Mouse (Mus musculus) MEL (cell line): Measurements from ENCODE around the gene Cbs. TPM values are rescaled to one million over a fixed set of nuclear protein-coding genes. Genes with fewer than 3 reads are reported as not detected.

Experiments
- DNase-seq: peaks from one replicate; pipeline ENCODE4 v3.0.0; 2011; ENCODE audit warnings: low read depth, low spot score
- H3K27ac ChIP-seq: 2 replicates; pipeline ENCODE4 v1.5.1; 2012; ENCODE audit warnings: low read depth, mild to moderate bottlenecking, control low read depth, low read length, moderate library complexity; ENCODE audit not compliant: control insufficient read depth
- H3K27me3 ChIP-seq, 2 experiments: fragments of 150-350 bp in 1 of 2; sonication (generic) in 1 of 2; 2 replicates each; pipeline ENCODE4 v1.6.1; 2012; ENCODE audit warnings: low read length in 2 of 2, mild to moderate bottlenecking in 2 of 2, improper control_type of control experiment in 1 of 2, moderate library complexity in 1 of 2; ENCODE audit not compliant: insufficient read depth in 2 of 2, control insufficient read depth in 1 of 2
- H3K36me3 ChIP-seq, 2 experiments: 2 replicates each; pipeline ENCODE4 v1.6.1; 2012 to 2014; ENCODE audit warnings: low read length in 2 of 2, improper control_type of control experiment in 1 of 2, inconsistent platforms in 1 of 2, mild to moderate bottlenecking in 1 of 2; ENCODE audit not compliant: insufficient read depth in 2 of 2, control insufficient read depth in 1 of 2
- H3K4me1 ChIP-seq, 2 experiments: fragments of 150-350 bp in 1 of 2; sonication (generic) in 1 of 2; 2 replicates each; pipeline ENCODE4 v1.6.1; 2012; ENCODE audit warnings: low read length in 2 of 2, improper control_type of control experiment in 1 of 2, mild to moderate bottlenecking in 1 of 2; ENCODE audit not compliant: insufficient read depth in 2 of 2, control insufficient read depth in 1 of 2
- H3K4me3 ChIP-seq, 2 experiments: fragments of 150-350 bp in 1 of 2; sonication (generic) in 1 of 2; 2 replicates each; pipeline ENCODE4 v1.5.1; 2012; ENCODE audit warnings: low read depth in 2 of 2, low read length in 2 of 2, mild to moderate bottlenecking in 2 of 2, moderate library complexity in 2 of 2, control low read depth in 1 of 2, improper control_type of control experiment in 1 of 2; ENCODE audit not compliant: control insufficient read depth in 1 of 2, insufficient read depth in 1 of 2
- H3K79me2 ChIP-seq: 2 replicates; pipeline ENCODE4 v1.6.1; 2012; ENCODE audit warnings: mild to moderate bottlenecking, low read length, moderate library complexity; ENCODE audit not compliant: control insufficient read depth, poor library complexity, insufficient read depth
- H3K9ac ChIP-seq: 2 replicates; pipeline ENCODE4 v1.6.1; 2012; ENCODE audit warnings: low read depth, mild to moderate bottlenecking, control low read depth, low read length, moderate library complexity; ENCODE audit not compliant: control insufficient read depth, poor library complexity, severe bottlenecking
- H3K9me3 ChIP-seq: fragments of 150-350 bp; sonication (generic); replicated peaks from 2 replicates; pipeline ENCODE4 v1.6.1; 2012; ENCODE audit warnings: mild to moderate bottlenecking, low read length, improper control_type of control experiment, moderate library complexity; ENCODE audit not compliant: insufficient read depth
- CHD2 ChIP-seq: IDR thresholded peaks from 2 replicates; pipeline ENCODE4 v1.6.1; 2011; ENCODE audit warnings: low read length, improper control_type of control experiment
- CTCF ChIP-seq, 3 experiments: IDR thresholded peaks in 2 of 3; conservative IDR thresholded peaks in 1 of 3; 2 replicates each; pipeline ENCODE4 v1.5.1; 2011 to 2012; ENCODE audit warnings: low read length in 3 of 3, low read depth in 2 of 3, mild to moderate bottlenecking in 2 of 3, improper control_type of control experiment in 1 of 3, inconsistent platforms in 1 of 3, mixed read lengths in 1 of 3, moderate library complexity in 1 of 3; ENCODE audit not compliant: control insufficient read depth in 1 of 3, insufficient read depth in 1 of 3, poor library complexity in 1 of 3, severe bottlenecking in 1 of 3
- E2F4 ChIP-seq: IDR thresholded peaks from 2 replicates; pipeline ENCODE4 v1.6.1; 2011; ENCODE audit warnings: low read depth, low read length, improper control_type of control experiment, borderline replicate concordance
- ELF1 ChIP-seq: IDR thresholded peaks from 2 replicates; pipeline ENCODE4 v1.6.1; 2014; ENCODE audit warnings: low read depth, mild to moderate bottlenecking, inconsistent platforms, low read length, improper control_type of control experiment, moderate library complexity
- EP300 ChIP-seq, 2 experiments: IDR thresholded peaks; 2 replicates each; pipeline ENCODE4 v1.6.1; 2011; ENCODE audit warnings: improper control_type of control experiment in 2 of 2, low read length in 2 of 2, low read depth in 1 of 2, mild to moderate bottlenecking in 1 of 2
- MAFK ChIP-seq: IDR thresholded peaks from 2 replicates; pipeline ENCODE4 v1.6.1; 2011; ENCODE audit warnings: low read depth, mild to moderate bottlenecking, low read length, improper control_type of control experiment, borderline replicate concordance
- MXI1 ChIP-seq: IDR thresholded peaks from 2 replicates; pipeline ENCODE4 v1.6.1; 2011; ENCODE audit warnings: mild to moderate bottlenecking, low read depth, low read length, improper control_type of control experiment
- MYC ChIP-seq: IDR thresholded peaks from 2 replicates; pipeline ENCODE4 v1.6.1; 2011; ENCODE audit warnings: low read depth, mild to moderate bottlenecking, low read length, improper control_type of control experiment, moderate library complexity
- NELFE ChIP-seq: IDR thresholded peaks from 2 replicates; pipeline ENCODE4 v1.6.1; 2011; ENCODE audit warnings: low read depth, low read length, improper control_type of control experiment
- POLR2AphosphoS2 ChIP-seq: IDR thresholded peaks from 2 replicates; pipeline ENCODE4 v1.6.1; 2011; ENCODE audit warnings: low read length, improper control_type of control experiment
- RCOR1 ChIP-seq: IDR thresholded peaks from 2 replicates; pipeline ENCODE4 v1.6.1; 2012; ENCODE audit warnings: low read depth, mild to moderate bottlenecking, inconsistent platforms, low read length, improper control_type of control experiment
- SIN3A ChIP-seq: IDR thresholded peaks from 2 replicates; pipeline ENCODE4 v1.6.1; 2012; ENCODE audit warnings: low read length, improper control_type of control experiment, inconsistent platforms
- SMC3 ChIP-seq: IDR thresholded peaks from 2 replicates; pipeline ENCODE4 v1.6.1; 2011; ENCODE audit warnings: low read depth, low read length, improper control_type of control experiment
- TBP ChIP-seq: IDR thresholded peaks from 2 replicates; pipeline ENCODE4 v1.8.0; 2011; ENCODE audit warnings: low read depth, low read length, improper control_type of control experiment
- USF1 ChIP-seq: IDR thresholded peaks from 2 replicates; pipeline ENCODE4 v1.6.1; 2014; ENCODE audit warnings: low read depth, mild to moderate bottlenecking, inconsistent platforms, low read length, improper control_type of control experiment, moderate library complexity
- ZC3H11A ChIP-seq: IDR thresholded peaks from 2 replicates; pipeline ENCODE4 v1.6.1; 2012; ENCODE audit warnings: low read depth, mild to moderate bottlenecking, inconsistent platforms, low read length, improper control_type of control experiment
- ZKSCAN1 ChIP-seq: IDR thresholded peaks from 2 replicates; pipeline ENCODE4 v1.6.1; 2012; ENCODE audit warnings: low read depth, mild to moderate bottlenecking, inconsistent platforms, low read length, improper control_type of control experiment, moderate library complexity
- ZMIZ1 ChIP-seq: IDR thresholded peaks from 2 replicates; pipeline ENCODE4 v1.6.1; 2012; ENCODE audit warnings: low read depth, mild to moderate bottlenecking, inconsistent platforms, low read length, improper control_type of control experiment, moderate library complexity
- polyA plus RNA-seq, 2 experiments: library from polyadenylated mRNA; stranded (reverse) in 1 of 2; unstranded in 1 of 2; fragments of >175 nt in 1 of 2; fragments of >200 nt in 1 of 2; gene quantifications; 2 replicates each; pipeline versions ENCODE4 v1.2.1 to v1.2.4; 2012; ENCODE audit warnings: low replicate concordance in 2 of 2, low read depth in 1 of 2; ENCODE audit not compliant: insufficient read length in 2 of 2, insufficient read depth in 1 of 2, missing spikeins in 1 of 2
- total RNA-seq: library from RNA; depleted of rRNA; stranded (reverse); fragments of 300-350 nt; gene quantifications from 2 replicates; pipeline ENCODE4 v1.2.3, GENCODE M21; 2012

Gene Cbs
- total and polyA plus RNA-seq, 3 experiments = 13.7 to 16.8 TPM; not detected in 1

DNA sequence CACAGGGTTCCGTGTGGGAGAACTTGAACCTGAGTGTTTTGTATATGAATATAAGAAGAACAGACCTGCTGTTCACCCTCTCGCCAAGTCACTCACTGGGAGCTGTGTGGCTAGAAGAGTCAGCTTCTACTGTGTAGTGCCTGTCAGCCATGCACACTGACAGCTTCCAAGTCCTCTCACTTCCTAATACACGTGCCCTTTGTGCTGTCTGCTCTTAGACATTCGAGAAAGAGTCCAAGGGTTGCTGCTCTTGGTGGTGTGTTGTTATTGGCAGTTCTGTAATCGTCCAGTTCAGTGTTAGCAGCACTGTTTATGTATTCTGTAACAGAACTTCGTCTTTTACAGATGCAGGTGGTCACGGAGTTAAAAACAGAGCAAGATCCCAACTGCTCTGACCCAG lies 48.9 kb downstream of the Cbs start:
- Histone ChIP-seq H3K79me2 (no peaks in the 10 kb centered on the region), H3K4me1 (no peaks in the 10 kb centered on the region), H3K4me3 (no peak overlapping the region), H3K27me3 (no peaks in the 10 kb centered on the region), H3K27ac (no peak overlapping the region), H3K36me3 (no peaks in the 10 kb centered on the region; a peak in 1 of 4 replicates), H3K9ac (no peak overlapping the region), H3K9me3 (no peaks in the 10 kb centered on the region)
- no peak for TF ChIP-seq MYC
- TF ChIP-seq E2F4 = no peak
- no peak for TF ChIP-seq ZKSCAN1
- no peak for TF ChIP-seq POLR2AphosphoS2
- no peak for TF ChIP-seq TBP
- no peak for TF ChIP-seq RCOR1
- no peak for TF ChIP-seq USF1
- no peak for TF ChIP-seq EP300 (IDR thresholded peaks at IDR 0.05; ENCODE audit: low read depth in 1 of 2, low read length in 2 of 2)
- no peak for TF ChIP-seq ZC3H11A
- TF ChIP-seq NELFE = no peak
- no peak for TF ChIP-seq ELF1
- TF ChIP-seq MXI1 = no peak
- TF ChIP-seq SIN3A = no peak
- TF ChIP-seq CHD2 = no peak
- TF ChIP-seq CTCF (IDR thresholded peaks at IDR 0.05 in 2 of 3, conservative IDR thresholded peaks at IDR 0.05 in 1 of 3; ENCODE audit: control insufficient read depth in 1 of 3, insufficient read depth in 1 of 3, low read depth in 2 of 3, low read length in 3 of 3, poor library complexity in 1 of 3, severe bottlenecking in 1 of 3) = no peak
- DNase-seq = no peak

DNA sequence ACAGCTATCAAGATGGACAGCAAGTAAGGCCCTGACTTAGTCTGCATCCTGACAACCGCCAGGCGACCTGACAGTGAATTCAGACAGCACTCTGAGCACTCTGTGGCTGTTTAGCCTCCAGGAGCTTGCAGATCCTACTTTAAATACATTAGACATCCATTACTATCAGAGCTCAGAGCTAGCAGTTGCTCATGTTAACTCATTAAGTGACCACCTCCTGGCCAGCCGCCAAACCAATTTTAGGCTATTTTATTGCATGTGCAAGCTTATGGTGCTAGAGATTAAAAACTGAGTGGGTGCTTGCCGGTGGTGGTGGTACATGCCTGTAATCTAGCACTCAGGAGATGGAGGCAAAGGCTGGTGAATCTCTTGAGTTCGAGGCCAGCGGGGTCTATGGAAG lies 53.3 kb downstream of the Cbs start:
- peak; percentile 61 for DNase-seq
- TF ChIP-seq MAFK (no peak), EP300 (IDR thresholded peaks at IDR 0.05; ENCODE audit: low read depth in 1 of 2, low read length in 2 of 2) (0 out of 4 replicates have a peak, but pooled peaks of 1 of the 2 experiments have one; percentile 18)
- Histone ChIP-seq H3K36me3 (no peaks in the 10 kb centered on the region), H3K27ac (no peak overlapping the region), H3K4me3 (no peak overlapping the region), H3K9ac (no peak overlapping the region), H3K27me3 (no peaks in the 10 kb centered on the region), H3K9me3 (no peaks in the 10 kb centered on the region), H3K4me1 (no peaks in the 10 kb centered on the region), H3K79me2 (no peaks in the 10 kb centered on the region)

DNA sequence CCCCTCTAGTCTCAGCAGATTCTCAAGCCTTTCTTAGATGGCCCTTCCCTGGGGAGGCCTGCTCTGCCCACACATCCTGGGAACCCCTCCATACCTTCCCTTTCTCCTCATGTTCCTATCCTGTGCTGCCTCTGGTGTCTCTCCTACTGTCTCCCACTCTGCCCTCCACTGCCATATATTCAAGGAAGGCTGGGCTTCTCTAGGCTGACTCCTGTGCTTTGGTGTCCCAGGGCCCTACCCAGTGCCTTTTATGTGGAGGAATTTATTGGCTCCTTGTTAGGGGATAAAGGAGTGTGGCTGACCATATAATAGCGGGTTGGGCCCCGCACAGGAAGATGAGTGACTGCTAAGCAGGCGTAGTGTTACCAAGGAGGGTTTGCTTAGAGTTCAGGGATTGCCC lies 53.9 kb downstream of the Cbs start:
- TF ChIP-seq CTCF (IDR thresholded peaks at IDR 0.05 in 2 of 3, conservative IDR thresholded peaks at IDR 0.05 in 1 of 3; ENCODE audit: control insufficient read depth in 1 of 3, insufficient read depth in 1 of 3, low read depth in 2 of 3, low read length in 3 of 3, poor library complexity in 1 of 3, severe bottlenecking in 1 of 3) = no peak
- TF ChIP-seq E2F4 = no peak
- TF ChIP-seq SMC3 = no peak
- TF ChIP-seq ZMIZ1 = no peak
- no peaks in the 10 kb centered on the region for H3K36me3 ChIP-seq
- no peak overlapping the region for H3K9ac ChIP-seq
- H3K9me3 ChIP-seq = no peaks in the 10 kb centered on the region
- no peaks in the 10 kb centered on the region for H3K27me3 ChIP-seq
- H3K4me1 ChIP-seq = no peaks in the 10 kb centered on the region
- no peak for DNase-seq
- no peak overlapping the region for H3K4me3 ChIP-seq
- no peaks in the 10 kb centered on the region for H3K79me2 ChIP-seq
- H3K27ac ChIP-seq = no peak overlapping the region
